Mouse (Mus musculus) limb, embryonic 14.5 days (tissue): ENCODE measurements around the gene Gm10840. TPM values are rescaled to one million over a fixed set of nuclear protein-coding genes. Genes with fewer than 3 reads are reported as not detected.

Source experiments
- ATAC-seq: fragments of 200-750 bp; cut with Nextera tagmentation; 2 replicates; pipeline ENCODE4 v1.8.0; 2017; ENCODE audit warnings: low read depth, moderate number of reproducible peaks, moderate TSS enrichment; ENCODE audit not compliant: low FRiP score
- DNase-seq: peaks from one replicate; pipeline ENCODE4 v3.0.0-alpha.2; 2015; ENCODE audit warnings: low spot score
- H3K27ac ChIP-seq: fragments of 300-500 bp; sonication (generic); replicated peaks from 2 replicates; pipeline ENCODE4 v1.5.1; 2014; ENCODE audit warnings: low read depth, mild to moderate bottlenecking, low read length, moderate library complexity, mixed read lengths
- H3K27me3 ChIP-seq: fragments of 300-500 bp; sonication (generic); 2 replicates; pipeline ENCODE4 v1.6.1; 2014; ENCODE audit warnings: low read length, mixed read lengths; ENCODE audit not compliant: control insufficient read depth, insufficient read depth
- H3K36me3 ChIP-seq: fragments of 300-500 bp; sonication (generic); 2 replicates; pipeline ENCODE4 v1.6.1; 2014; ENCODE audit warnings: mild to moderate bottlenecking, low read length, moderate library complexity, mixed read lengths; ENCODE audit not compliant: control insufficient read depth, insufficient read depth
- H3K4me1 ChIP-seq: fragments of 300-500 bp; sonication (generic); 2 replicates; pipeline ENCODE4 v1.6.1; 2014; ENCODE audit warnings: antibody characterized with exemption, low read length, mixed read lengths; ENCODE audit not compliant: control insufficient read depth, insufficient read depth
- H3K4me2 ChIP-seq: fragments of 300-500 bp; sonication (generic); replicated peaks from 2 replicates; pipeline ENCODE4 v1.6.1; 2014; ENCODE audit warnings: low read depth, mild to moderate bottlenecking, low read length, moderate library complexity; ENCODE audit not compliant: severe bottlenecking
- H3K4me3 ChIP-seq: fragments of 300-500 bp; sonication (generic); replicated peaks from 2 replicates; pipeline ENCODE4 v1.5.1; 2014; ENCODE audit warnings: low read length
- H3K9ac ChIP-seq: fragments of 300-500 bp; sonication (generic); 2 replicates; pipeline ENCODE4 v1.6.1; 2014; ENCODE audit warnings: mild to moderate bottlenecking, low read depth, low read length, moderate library complexity; ENCODE audit not compliant: severe bottlenecking
- H3K9me3 ChIP-seq: fragments of 300-500 bp; sonication (generic); 2 replicates; pipeline ENCODE4 v1.6.1; 2016; ENCODE audit warnings: low read length; ENCODE audit not compliant: control insufficient read depth
- POLR2A ChIP-seq: fragments of 200-500 bp; IDR thresholded peaks from 2 replicates; pipeline ENCODE4 v1.8.0; 2012; ENCODE audit warnings: inconsistent platforms, mild to moderate bottlenecking, moderate library complexity, borderline replicate concordance; ENCODE audit not compliant: insufficient read depth, insufficient read length; ENCODE audit errors: extremely low read depth
- WGBS: fragments of 180-500 bp; shearing (Covaris S2); extraction: QIAGEN DNeasy Blood & Tissue Kit; methylation state at CpG from one replicate; pipeline ENCODE4 v1.1.7; 2014; 5-methylcytosine and 5-hydroxymethylcytosine counted together
- polyA plus RNA-seq, 2 experiments: library from polyadenylated mRNA; depleted of rRNA in 1 of 2; stranded (reverse) in 1 of 2; unstranded in 1 of 2; fragments of >200 nt; fragmentation: Nextera tagmentation in 1 of 2; extraction: Ambion mirVana in 1 of 2; gene quantifications; 2 replicates each; pipeline versions ENCODE4 v1.2.1 to v1.2.3; 2012 to 2014

The Gm10840 gene
- polyA plus RNA-seq, 2 experiments: not detected

GRCm38 (mm10) chr11:106170807-106171206 lies 10.2 kb downstream of the Gm10840 start:
- H3K4me1 ChIP-seq: no peaks in the 10 kb centered on the region
- DNase-seq (no peak), ATAC-seq (no peak)
- peaks cover 45% of the 10 kb centered on the region for H3K36me3 ChIP-seq
- 72% methylated on average over 7 of the region's 7 CpGs for WGBS
- H3K9ac ChIP-seq: no peak overlapping the region
- H3K9me3 ChIP-seq: no peaks in the 10 kb centered on the region
- no peak overlapping the region for H3K4me3 ChIP-seq
- TF ChIP-seq POLR2A: no peak
- H3K4me2 ChIP-seq: no peak overlapping the region
- H3K27ac ChIP-seq: no peak overlapping the region
- no peaks in the 10 kb centered on the region for H3K27me3 ChIP-seq

GRCm38 (mm10) chr11:106173228-106173627 lies 12.6 kb downstream of the Gm10840 start:
- H3K4me1 ChIP-seq: no peaks in the 10 kb centered on the region
- ATAC-seq: no peak

GRCm38 (mm10) chr11:106174372-106174771 lies 13.7 kb downstream of the Gm10840 start:
- ATAC-seq: no peak
- Histone ChIP-seq H3K4me2 (no peak overlapping the region), H3K27me3 (no peaks in the 10 kb centered on the region), H3K27ac (no peak overlapping the region), H3K4me1 (no peaks in the 10 kb centered on the region), H3K4me3 (no peak overlapping the region), H3K9ac (0 out of 2 replicates have a peak overlapping the region, but pooled peaks have one; percentile 13), H3K9me3 (no peaks in the 10 kb centered on the region), H3K36me3 (peaks cover 21% of the 10 kb centered on the region; the same call in 1 of the 2 replicates)
- TF ChIP-seq POLR2A: no peak
- WGBS: 76% methylated on average over 5 of the region's 5 CpGs
- no peak for DNase-seq

More at GRCm38 (mm10) chr11:106173228-106173627, 12.6 kb downstream of the Gm10840 start:
- no peak for DNase-seq
- no peak overlapping the region for H3K27ac ChIP-seq
- H3K4me2 ChIP-seq: no peak overlapping the region
- H3K36me3 ChIP-seq: peaks cover 27% of the 10 kb centered on the region
- H3K27me3 ChIP-seq: no peaks in the 10 kb centered on the region
- H3K4me3 ChIP-seq: no peak overlapping the region
- WGBS: 89% methylated on average over 2 of the region's 2 CpGs
- TF ChIP-seq POLR2A: no peak
- no peak overlapping the region for H3K9ac ChIP-seq
- H3K9me3 ChIP-seq: no peaks in the 10 kb centered on the region

- H3K27me3 ChIP-seq: no peaks in the 10 kb centered on the region
- no peak for ATAC-seq
- no peak for DNase-seq
- peaks cover 16% of the 10 kb centered on the region; the same call in 1 of the 2 replicates for H3K36me3 ChIP-seq
- no peak overlapping the region for H3K9ac ChIP-seq
- H3K9me3 ChIP-seq: no peaks in the 10 kb centered on the region
- no peaks in the 10 kb centered on the region for H3K4me1 ChIP-seq
- TF ChIP-seq POLR2A: no peak
- no peak overlapping the region for H3K27ac ChIP-seq
- WGBS: 37% methylated on average over 3 of the region's 3 CpGs
- no peak overlapping the region for H3K4me3 ChIP-seq
- no peak overlapping the region for H3K4me2 ChIP-seq
These were observed 14.4 kb downstream of the Gm10840 start for GRCm38 (mm10) chr11:106175081-106175480.

- Histone ChIP-seq H3K4me2 (no peak overlapping the region), H3K9ac (no peak overlapping the region), H3K4me3 (no peak overlapping the region), H3K9me3 (no peaks in the 10 kb centered on the region), H3K4me1 (no peaks in the 10 kb centered on the region), H3K27ac (no peak overlapping the region), H3K27me3 (no peaks in the 10 kb centered on the region), H3K36me3 (peaks cover 10% of the 10 kb centered on the region; the same call in 1 of the 2 replicates)
- DNase-seq: no peak
- ATAC-seq: no peak
- no peak for TF ChIP-seq POLR2A
- 81% methylated on average over 5 of the region's 5 CpGs for WGBS
These were observed 15.7 kb downstream of the Gm10840 start for GRCm38 (mm10) chr11:106176372-106176771.
